Mouse (Mus musculus): ENCODE measurements around the gene Vmn2r79. TPM values are rescaled to one million over a fixed set of nuclear protein-coding genes. Genes with fewer than 3 reads are reported as not detected.

The Vmn2r79 gene
- not detected in 2 replicates for polyA plus RNA-seq (2021; fragmentation: Nextera tagmentation)
- long read RNA-seq, experiment 1 = 0 reads
- long read RNA-seq, experiment 2 = 0 reads

DNA sequence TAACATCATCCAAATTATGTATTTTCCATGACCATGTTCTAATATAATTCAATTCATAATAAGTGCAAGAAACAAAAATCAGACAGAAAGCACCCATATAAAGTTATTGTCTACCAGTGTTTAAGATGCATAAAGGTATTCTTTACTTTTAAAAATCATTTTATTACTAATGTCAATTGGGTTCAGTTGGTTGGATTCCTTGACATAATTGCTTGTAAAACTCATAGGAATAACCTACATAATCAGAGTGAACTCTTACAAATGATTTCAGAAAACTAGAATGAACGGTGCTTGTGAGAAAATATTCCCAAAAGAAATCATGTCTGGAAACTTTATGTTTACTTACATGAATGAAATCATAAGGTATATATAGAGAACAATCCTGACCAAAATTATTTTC, at the start of gene Vmn2r79:
Vmn2r79 (plus strand) TSS at position 301 of the 400 bp plus-strand sequence.

Other genes with a start within 250 kb of the Vmn2r79 start
- gene Folh1, start 220.2 kb upstream of the Vmn2r79 start, polyA plus RNA-seq (2021; fragmentation: Nextera tagmentation) = 3.3 and 3.7 TPM in 2 replicates
- gene Vmn2r77, start 201.1 kb upstream of the Vmn2r79 start, polyA plus RNA-seq (2021; fragmentation: Nextera tagmentation) = not detected in 2 replicates
- gene Vmn2r78, start 81.0 kb upstream of the Vmn2r79 start, polyA plus RNA-seq (2021; fragmentation: Nextera tagmentation) = not detected in 2 replicates
- gene Nox4, start 250.0 kb downstream of the Vmn2r79 start, polyA plus RNA-seq (2021; fragmentation: Nextera tagmentation) = 0.09 and 0.15 TPM in 2 replicates

Data from layer of hippocampus, adult 6 months (tissue).